Mouse (Mus musculus): ENCODE results near the gene Mrpl39.

Mrpl39 gene

GRCm38 (mm10) chr16:84681991-84682390 lies 53.6 kb downstream of the Mrpl39 start:
- no peak for DNase-seq

- DNase-seq, result no peak
Measured at GRCm38 (mm10) chr16:84680760-84681159, 54.8 kb downstream of the Mrpl39 start.

GRCm38 (mm10) chr16:84677292-84677691 lies 58.2 kb downstream of the Mrpl39 start:
- no peak for DNase-seq

Measured in cerebellum, adult 9-11 months (tissue).